Mouse (Mus musculus): ENCODE results near the gene Cd300a. TPM values are rescaled to one million over a fixed set of nuclear protein-coding genes. Genes with fewer than 3 reads are reported as not detected.

Cd300a gene
- total and polyA plus RNA-seq, 3 experiments, result 0.58 TPM; not detected in 2

- Histone ChIP-seq H3K4me1 (ENCODE audit: control insufficient read depth in 1 of 2, insufficient read depth in 2 of 2, low read length in 2 of 2) (no peaks in the 10 kb centered on the region), H3K27me3 (ENCODE audit: control insufficient read depth in 1 of 2, insufficient read depth in 2 of 2, low read length in 2 of 2) (no peaks in the 10 kb centered on the region), H3K9me3 (replicated peaks; ENCODE audit: insufficient read depth, low read length) (no peaks in the 10 kb centered on the region), H3K9ac (ENCODE audit: control insufficient read depth, low read depth, low read length, poor library complexity, severe bottlenecking) (no peak overlapping the region), H3K36me3 (ENCODE audit: control insufficient read depth in 1 of 2, insufficient read depth in 2 of 2, low read length in 2 of 2) (no peaks in the 10 kb centered on the region), H3K79me2 (ENCODE audit: control insufficient read depth, insufficient read depth, low read length, poor library complexity) (no peaks in the 10 kb centered on the region), H3K4me3 (ENCODE audit: control insufficient read depth in 1 of 2, insufficient read depth in 1 of 2, low read depth in 2 of 2, low read length in 2 of 2) (no peak overlapping the region), H3K27ac (ENCODE audit: control insufficient read depth, low read depth, low read length) (no peak overlapping the region)
- no peak for TF ChIP-seq ELF1 (IDR thresholded peaks at IDR 0.05; ENCODE audit: low read depth, low read length)
- TF ChIP-seq RCOR1 (IDR thresholded peaks at IDR 0.05; ENCODE audit: low read depth, low read length), result no peak
- DNase-seq (ENCODE audit: low read depth, low spot score), result no peak
These were observed 8.2 kb downstream of the Cd300a start for GRCm38 (mm10) chr11:114898026-114898425.

DNA sequence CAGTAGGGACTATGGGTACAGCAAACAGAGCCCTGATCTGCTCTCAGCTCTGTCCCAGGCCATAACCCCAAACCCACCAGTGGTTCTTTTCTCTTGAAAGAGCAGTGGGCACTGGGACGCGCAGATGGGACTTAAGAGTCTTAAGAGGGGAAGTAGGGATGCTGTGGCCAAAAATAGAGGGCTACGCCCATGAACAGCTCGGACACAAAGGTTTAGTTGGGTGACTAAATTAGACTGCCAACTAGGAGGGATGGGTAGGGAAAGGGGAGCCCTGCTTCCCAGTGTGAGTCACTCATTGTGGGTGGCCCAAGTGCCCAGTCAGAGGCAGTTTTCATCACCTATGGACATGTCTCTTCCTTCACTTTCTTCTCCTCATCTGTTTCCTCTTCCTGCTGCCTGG, 13.4 kb downstream of the Cd300a start:
- H3K4me3 ChIP-seq (ENCODE audit: control insufficient read depth in 1 of 2, insufficient read depth in 1 of 2, low read depth in 2 of 2, low read length in 2 of 2), result no peak overlapping the region
- H3K36me3 ChIP-seq (ENCODE audit: control insufficient read depth in 1 of 2, insufficient read depth in 2 of 2, low read length in 2 of 2), result no peaks in the 10 kb centered on the region
- no peaks in the 10 kb centered on the region for H3K9me3 ChIP-seq (replicated peaks; ENCODE audit: insufficient read depth, low read length)
- H3K27ac ChIP-seq (ENCODE audit: control insufficient read depth, low read depth, low read length), result no peak overlapping the region
- DNase-seq (ENCODE audit: low read depth, low spot score), result no peak
- TF ChIP-seq ETS1 (IDR thresholded peaks at IDR 0.05; ENCODE audit: low read depth, low read length), result no peak
- TF ChIP-seq E2F4 (IDR thresholded peaks at IDR 0.05; ENCODE audit: borderline replicate concordance, low read depth, low read length), result no peak
- no peak for TF ChIP-seq MAZ (IDR thresholded peaks at IDR 0.05; ENCODE audit: low read depth, low read length)
- TF ChIP-seq POLR2AphosphoS2 (IDR thresholded peaks at IDR 0.05; ENCODE audit: low read length), result no peak
- TF ChIP-seq HCFC1 (IDR thresholded peaks at IDR 0.05; ENCODE audit: low read depth, low read length), result no peak
- no peak for TF ChIP-seq BHLHE40 (IDR thresholded peaks at IDR 0.05; ENCODE audit: borderline replicate concordance, low read depth, low read length)
- TF ChIP-seq POLR2AphosphoS5 (IDR thresholded peaks at IDR 0.05; ENCODE audit: borderline replicate concordance, low read depth, low read length), result no peak
- no peaks in the 10 kb centered on the region for H3K79me2 ChIP-seq (ENCODE audit: control insufficient read depth, insufficient read depth, low read length, poor library complexity)
- H3K27me3 ChIP-seq (ENCODE audit: control insufficient read depth in 1 of 2, insufficient read depth in 2 of 2, low read length in 2 of 2), result no peaks in the 10 kb centered on the region
- H3K9ac ChIP-seq (ENCODE audit: control insufficient read depth, low read depth, low read length, poor library complexity, severe bottlenecking), result no peak overlapping the region
- H3K4me1 ChIP-seq (ENCODE audit: control insufficient read depth in 1 of 2, insufficient read depth in 2 of 2, low read length in 2 of 2), result no peaks in the 10 kb centered on the region

- no peaks in the 10 kb centered on the region for H3K79me2 ChIP-seq (ENCODE audit: control insufficient read depth, insufficient read depth, low read length, poor library complexity)
- H3K36me3 ChIP-seq (ENCODE audit: control insufficient read depth in 1 of 2, insufficient read depth in 2 of 2, low read length in 2 of 2), result no peaks in the 10 kb centered on the region
- no peak overlapping the region for H3K9ac ChIP-seq (ENCODE audit: control insufficient read depth, low read depth, low read length, poor library complexity, severe bottlenecking)
- no peaks in the 10 kb centered on the region for H3K9me3 ChIP-seq (replicated peaks; ENCODE audit: insufficient read depth, low read length)
- no peak overlapping the region for H3K4me3 ChIP-seq (ENCODE audit: control insufficient read depth in 1 of 2, insufficient read depth in 1 of 2, low read depth in 2 of 2, low read length in 2 of 2)
- no peak for DNase-seq (ENCODE audit: low read depth, low spot score)
- no peak for TF ChIP-seq USF1 (IDR thresholded peaks at IDR 0.05; ENCODE audit: low read depth, low read length)
- TF ChIP-seq POLR2AphosphoS5 (IDR thresholded peaks at IDR 0.05; ENCODE audit: borderline replicate concordance, low read depth, low read length), result no peak
- TF ChIP-seq CHD1 (IDR thresholded peaks at IDR 0.05; ENCODE audit: low read depth, low read length), result no peak
- TF ChIP-seq UBTF (IDR thresholded peaks at IDR 0.05; ENCODE audit: borderline replicate concordance, insufficient read depth, low read depth, low read length), result no peak
- no peak for TF ChIP-seq ZMIZ1 (IDR thresholded peaks at IDR 0.05; ENCODE audit: low read depth, low read length)
- TF ChIP-seq SIN3A (IDR thresholded peaks at IDR 0.05; ENCODE audit: low read length), result no peak
- TF ChIP-seq POLR2AphosphoS2 (IDR thresholded peaks at IDR 0.05; ENCODE audit: low read length), result no peak
- no peak for TF ChIP-seq BHLHE40 (IDR thresholded peaks at IDR 0.05; ENCODE audit: borderline replicate concordance, low read depth, low read length)
- no peak for TF ChIP-seq NRF1 (IDR thresholded peaks at IDR 0.05; ENCODE audit: insufficient read depth, low read depth, low read length, poor library complexity, severe bottlenecking)
- no peak for TF ChIP-seq MEF2A (IDR thresholded peaks at IDR 0.05; ENCODE audit: extremely low read depth, insufficient replicate concordance, low read depth, low read length, poor library complexity, severe bottlenecking)
- no peak for TF ChIP-seq POLR2A (IDR thresholded peaks at IDR 0.05; ENCODE audit: control insufficient read depth in 1 of 2, insufficient read depth in 1 of 2, low read depth in 1 of 2, low read length in 2 of 2, poor library complexity in 1 of 2)
- no peak for TF ChIP-seq E2F4 (IDR thresholded peaks at IDR 0.05; ENCODE audit: borderline replicate concordance, low read depth, low read length)
- TF ChIP-seq JUND (IDR thresholded peaks at IDR 0.05; ENCODE audit: low read depth, low read length), result no peak
- TF ChIP-seq MYC (IDR thresholded peaks at IDR 0.05; ENCODE audit: low read depth, low read length), result no peak
- no peak for TF ChIP-seq TCF12 (IDR thresholded peaks at IDR 0.05; ENCODE audit: low read depth, low read length)
- H3K27ac ChIP-seq (ENCODE audit: control insufficient read depth, low read depth, low read length), result no peak overlapping the region
- H3K27me3 ChIP-seq (ENCODE audit: control insufficient read depth in 1 of 2, insufficient read depth in 2 of 2, low read length in 2 of 2), result no peaks in the 10 kb centered on the region
- H3K4me1 ChIP-seq (ENCODE audit: control insufficient read depth in 1 of 2, insufficient read depth in 2 of 2, low read length in 2 of 2), result no peaks in the 10 kb centered on the region
These were observed 17.7 kb downstream of the Cd300a start for GRCm38 (mm10) chr11:114907567-114907966.
